Mouse (Mus musculus) lung, postnatal 36 days (tissue): ENCODE results near the gene Sntb2.

Experiments
- DNase-seq: peaks from one replicate; pipeline ENCODE4 v3.0.0; 2022; ENCODE audit warnings: mixed read lengths

Gene Sntb2

GRCm38 (mm10) chr8:107040632-107041031, 105.1 kb downstream of the Sntb2 start:
- no peak for DNase-seq

GRCm38 (mm10) chr8:107045478-107045877, 109.9 kb downstream of the Sntb2 start:
- DNase-seq: no peak

- no peak for DNase-seq
Observed at GRCm38 (mm10) chr8:107046976-107047375, 111.4 kb downstream of the Sntb2 start.

GRCm38 (mm10) chr8:107048061-107048941, 112.8 kb downstream of the Sntb2 start, which contains the start of gene Pdf:
TSS of gene Pdf (minus strand) at chr8:107048614.
- DNase-seq: peak; percentile 82

- DNase-seq: no peak
Observed at GRCm38 (mm10) chr8:107049480-107049879, 113.9 kb downstream of the Sntb2 start.

- no peak for DNase-seq
Observed at GRCm38 (mm10) chr8:107052046-107052445, 116.5 kb downstream of the Sntb2 start.

- DNase-seq: peak; percentile 98
Observed at GRCm38 (mm10) chr8:107056076-107056972, 120.8 kb downstream of the Sntb2 start, which contains the start of the genes Cog8 and Nip7. TSS of gene Cog8 (minus strand) at chr8:107056689. TSS of gene Nip7 (plus strand) at chr8:107056877.

GRCm38 (mm10) chr8:107056973-107057369, 121.4 kb downstream of the Sntb2 start:
- DNase-seq: no peak

- no peak for DNase-seq
Observed at GRCm38 (mm10) chr8:107062613-107063012, 127.1 kb downstream of the Sntb2 start.

- peak; percentile 74 for DNase-seq
Observed at GRCm38 (mm10) chr8:107065511-107066496, 130.3 kb downstream of the Sntb2 start, which contains the start of gene Tmed6. TSS of gene Tmed6 (minus strand) at chr8:107065644.
